Mouse (Mus musculus) liver, embryonic 12.5 days (tissue): ENCODE measurements at regions not wholly inside any gene's neighbourhood (a gene's known extent, or its start where the extent isn't known, plus 50 kb on each side); places are given as distances from the start of the nearest gene placed in this dataset.

Experiments
- ATAC-seq: fragments of 200-750 bp; cut with Nextera tagmentation; 2 replicates; pipeline ENCODE4 v1.8.0; 2017; ENCODE audit warnings: moderate number of reproducible peaks, mild to moderate bottlenecking, moderate library complexity
- H3K27ac ChIP-seq: fragments of 300-500 bp; sonication (generic); 2 replicates; pipeline ENCODE4 v1.5.1; 2016; ENCODE audit warnings: mild to moderate bottlenecking
- H3K27me3 ChIP-seq: fragments of 300-500 bp; sonication (generic); replicated peaks from 2 replicates; pipeline ENCODE4 v1.6.1; 2016; ENCODE audit warnings: mild to moderate bottlenecking, moderate library complexity
- H3K36me3 ChIP-seq: fragments of 300-500 bp; sonication (generic); 2 replicates; pipeline ENCODE4 v1.6.1; 2016; ENCODE audit warnings: mild to moderate bottlenecking, moderate library complexity
- H3K4me1 ChIP-seq: fragments of 300-500 bp; sonication (generic); 2 replicates; pipeline ENCODE4 v1.6.1; 2016
- H3K4me2 ChIP-seq: fragments of 300-500 bp; sonication (generic); 2 replicates; pipeline ENCODE4 v1.6.1; 2016; ENCODE audit warnings: mild to moderate bottlenecking, moderate library complexity
- H3K4me3 ChIP-seq: fragments of 300-500 bp; sonication (generic); 2 replicates; pipeline ENCODE4 v1.5.1; 2016; ENCODE audit warnings: mild to moderate bottlenecking, moderate library complexity
- H3K9ac ChIP-seq: fragments of 300-500 bp; sonication (generic); 2 replicates; pipeline ENCODE4 v1.6.1; 2016; ENCODE audit warnings: mild to moderate bottlenecking, moderate library complexity
- H3K9me3 ChIP-seq: fragments of 300-500 bp; sonication (generic); replicated peaks from 2 replicates; pipeline ENCODE4 v1.6.1; 2016; ENCODE audit warnings: mild to moderate bottlenecking, moderate library complexity
- WGBS: fragments of 180-500 bp; shearing (Covaris S2); methylation state at CpG from one replicate; pipeline ENCODE4 v1.1.7; 2016; ENCODE audit not compliant: insufficient replicate concordance; 5-methylcytosine and 5-hydroxymethylcytosine counted together

- Histone ChIP-seq H3K4me2 (no peak overlapping the region), H3K27me3 (no peaks in the 10 kb centered on the region), H3K9me3 (no peaks in the 10 kb centered on the region), H3K27ac (no peak overlapping the region), H3K9ac (no peak overlapping the region), H3K4me3 (no peak overlapping the region), H3K4me1 (no peaks in the 10 kb centered on the region), H3K36me3 (no peaks in the 10 kb centered on the region)
- no peak for ATAC-seq
These were observed 350.1 kb upstream of the Got2 start for GRCm38 (mm10) chr8:96238406-96238805.

- Histone ChIP-seq H3K36me3 (no peaks in the 10 kb centered on the region), H3K27ac (no peak overlapping the region), H3K4me2 (no peak overlapping the region), H3K9me3 (no peaks in the 10 kb centered on the region), H3K9ac (no peak overlapping the region), H3K27me3 (no peaks in the 10 kb centered on the region), H3K4me1 (no peaks in the 10 kb centered on the region), H3K4me3 (no peak overlapping the region)
- no peak for ATAC-seq
- 61% methylated on average over 3 of the region's 3 CpGs for WGBS
These were observed 349.6 kb upstream of the Got2 start for GRCm38 (mm10) chr8:96237940-96238339.

- ATAC-seq: no peak
These were observed 342.1 kb upstream of the Got2 start for GRCm38 (mm10) chr8:96230412-96230811.

More at GRCm38 (mm10) chr8:96230412-96230811, 342.1 kb upstream of the Got2 start:
- 28% methylated on average over 4 of the region's 4 CpGs for WGBS
- Histone ChIP-seq H3K27ac (no peak overlapping the region), H3K36me3 (no peaks in the 10 kb centered on the region), H3K9ac (no peak overlapping the region), H3K9me3 (no peaks in the 10 kb centered on the region), H3K4me2 (no peak overlapping the region), H3K27me3 (no peaks in the 10 kb centered on the region), H3K4me3 (no peak overlapping the region), H3K4me1 (no peaks in the 10 kb centered on the region)
